Mouse (Mus musculus) layer of hippocampus, postnatal 25 days (tissue): ENCODE measurements at regions not wholly inside any gene's neighbourhood (a gene's known extent, or its start where the extent isn't known, plus 50 kb on each side); places are given as distances from the start of the nearest gene placed in this dataset.

Source experiments
- DNase-seq, 2 experiments: peaks; one replicate each; pipeline ENCODE4 v3.0.0; 2022; ENCODE audit warnings: mixed read lengths in 2 of 2, low spot score in 1 of 2; ENCODE audit errors: extremely low spot score in 1 of 2

GRCm38 (mm10) chr3:6730066-6730465 lies 109.8 kb upstream of the 1700008P02Rik start:
- DNase-seq: no peak

DNA sequence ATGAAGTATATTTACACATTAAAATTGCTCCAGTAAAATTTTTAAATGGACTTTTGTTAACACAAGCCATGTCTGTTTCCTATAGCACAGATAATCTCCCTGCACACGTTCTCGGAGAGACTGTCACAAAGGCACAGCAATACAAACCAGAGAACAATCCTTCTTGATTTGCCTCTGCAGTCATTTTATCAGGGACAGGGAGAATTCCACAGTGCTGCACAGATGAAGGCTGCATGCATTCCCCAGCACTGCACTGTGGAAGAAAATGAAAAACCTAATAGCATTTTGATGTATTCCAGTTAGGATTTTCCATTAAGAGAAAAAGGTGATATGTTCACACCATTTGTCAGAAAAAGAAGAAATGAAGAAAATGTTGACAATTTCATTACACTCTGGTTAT lies 63.4 kb upstream of the 1700008P02Rik start:
- no peak for DNase-seq

DNA sequence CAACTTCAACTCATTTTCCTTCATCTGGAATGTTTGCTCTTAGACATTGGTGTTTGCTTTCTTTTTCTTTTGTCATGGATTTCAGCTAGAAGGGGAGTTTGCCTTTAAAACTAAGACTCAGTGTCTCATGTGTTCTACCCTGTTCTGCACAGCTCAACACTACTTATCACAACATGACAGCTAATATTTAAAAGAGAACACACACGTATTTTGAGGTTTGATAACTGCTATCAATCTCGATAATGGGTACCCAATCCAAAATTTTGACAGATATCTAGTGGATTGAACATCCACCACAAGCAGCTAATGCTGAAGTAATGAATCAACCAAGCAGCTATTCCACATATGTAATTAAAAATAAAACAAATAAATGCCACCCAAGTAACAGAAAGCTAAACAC lies 61.2 kb upstream of the 1700008P02Rik start:
- no peak for DNase-seq

- no peak for DNase-seq
These were observed 56.1 kb upstream of the 1700008P02Rik start for GRCm38 (mm10) chr3:6676382-6676781.

- DNase-seq: peak in 1 of 2 experiments; percentile 5
These were observed 55.1 kb upstream of the 1700008P02Rik start for GRCm38 (mm10) chr3:6675354-6675753.
